Mouse (Mus musculus) thymus, postnatal 0 days (tissue): ENCODE measurements at regions not wholly inside any gene's neighbourhood (a gene's known extent, or its start where the extent isn't known, plus 50 kb on each side); places are given as distances from the start of the nearest gene placed in this dataset.

ENCODE experiments used
- DNase-seq: peaks from one replicate; pipeline ENCODE4 v3.0.0-alpha.2; 2015; ENCODE audit warnings: low spot score

DNA sequence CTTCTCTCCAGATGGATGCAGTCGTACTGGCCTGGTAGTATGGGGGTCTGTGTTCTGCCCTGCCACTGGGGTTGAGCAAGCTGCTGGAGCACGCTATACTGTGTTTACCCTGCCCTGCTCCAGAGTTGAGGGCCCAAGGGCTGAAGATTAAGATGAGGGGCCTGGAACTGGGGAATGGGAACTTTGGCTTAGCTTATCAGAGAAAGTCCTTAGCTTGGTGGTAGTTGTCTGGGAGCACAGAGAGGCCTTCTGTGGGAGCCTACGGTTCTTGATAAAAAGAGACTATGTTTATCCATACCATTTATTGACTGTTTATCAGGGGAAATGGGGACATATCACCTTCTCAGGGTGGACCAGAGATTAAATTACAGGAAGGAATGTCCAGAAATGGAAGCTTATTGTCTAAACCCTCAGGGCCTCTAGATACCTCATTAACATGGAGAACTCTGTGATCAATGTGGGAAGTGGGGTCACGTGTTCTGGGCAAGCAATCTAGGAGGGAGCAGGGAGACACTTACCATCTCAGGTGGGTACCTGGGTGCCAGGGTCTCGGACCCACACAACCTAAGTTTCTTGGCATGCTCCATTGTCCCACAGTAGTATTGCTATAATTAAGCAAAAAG lies 58.7 kb downstream of the Mycn start:
- no peak for DNase-seq

DNA sequence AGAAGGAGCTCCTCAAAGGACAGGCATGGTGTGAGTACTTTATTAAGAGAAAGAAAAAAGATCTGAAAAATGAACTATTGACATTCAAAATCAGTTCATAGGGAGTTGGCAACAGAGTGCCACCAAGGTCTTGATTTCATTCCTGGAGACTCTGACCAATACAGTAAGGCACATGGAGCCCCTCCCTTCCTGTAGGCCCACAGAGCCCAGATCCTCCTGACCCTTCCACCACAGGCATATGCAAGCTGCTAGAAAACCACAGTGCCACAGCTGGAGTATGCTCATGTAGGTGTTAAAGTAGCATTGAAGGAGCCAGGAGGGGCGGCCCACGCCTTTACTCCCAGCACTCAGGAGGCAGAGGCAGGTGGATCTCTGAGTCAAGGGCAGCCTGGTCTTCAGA lies 63.7 kb downstream of the Mycn start:
- DNase-seq: no peak

DNA sequence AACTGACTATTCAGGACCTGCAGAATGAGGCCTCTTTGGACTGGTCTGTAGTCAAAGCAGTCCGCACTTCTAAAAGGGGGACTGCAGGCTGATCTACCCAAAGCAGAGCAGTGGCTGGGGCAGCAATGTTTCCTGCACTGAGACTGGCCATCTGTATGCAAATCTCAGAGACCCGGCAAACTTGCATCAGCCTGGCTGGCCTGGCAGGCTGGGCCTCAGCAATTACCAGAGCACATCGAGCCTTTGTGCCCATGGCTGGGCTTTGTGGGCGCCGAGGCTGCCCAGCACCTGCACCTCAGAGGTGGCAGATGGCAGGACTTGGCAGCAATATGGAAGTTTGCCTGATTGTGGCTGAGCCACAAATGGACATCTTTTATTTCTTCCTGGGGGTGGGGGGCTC lies 64.2 kb downstream of the Mycn start:
- DNase-seq: no peak

DNA sequence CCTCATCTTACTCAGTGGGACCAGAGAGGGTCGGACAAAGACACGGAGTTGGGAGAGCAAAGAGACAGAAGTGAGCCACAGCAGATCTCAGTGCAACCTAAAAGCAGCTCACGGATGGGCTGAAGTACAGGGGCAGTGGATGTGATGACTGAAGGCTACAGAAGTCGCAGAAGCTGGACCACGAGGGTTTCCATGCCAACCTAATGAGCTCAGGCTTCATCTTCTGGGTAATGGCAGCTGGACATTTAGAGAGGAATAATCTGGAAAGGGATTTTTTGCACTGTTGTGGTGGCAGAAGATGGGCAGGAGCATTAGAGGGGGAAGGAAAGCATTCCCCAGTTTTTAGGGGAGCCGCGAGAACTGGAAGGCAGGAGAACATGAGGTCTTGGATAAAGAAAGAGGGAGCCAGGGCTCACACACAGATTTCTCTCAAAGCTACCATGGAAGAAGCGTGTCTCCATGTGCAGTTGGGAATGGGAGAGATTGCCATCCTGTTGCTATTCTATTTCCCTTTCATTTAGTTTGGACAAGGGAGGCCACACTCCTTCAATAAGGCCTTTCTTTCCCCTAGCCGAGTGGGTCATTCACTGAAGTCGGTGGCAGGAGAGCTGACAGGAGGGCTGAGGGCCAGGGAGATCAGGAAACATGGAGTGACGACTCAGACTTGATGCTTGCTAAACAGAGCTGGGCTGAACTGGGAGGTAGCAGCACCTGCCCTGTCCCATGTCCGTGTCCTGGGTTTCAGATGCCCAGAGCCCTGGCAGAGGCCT lies 65.6 kb downstream of the Mycn start:
- no peak for DNase-seq

DNA sequence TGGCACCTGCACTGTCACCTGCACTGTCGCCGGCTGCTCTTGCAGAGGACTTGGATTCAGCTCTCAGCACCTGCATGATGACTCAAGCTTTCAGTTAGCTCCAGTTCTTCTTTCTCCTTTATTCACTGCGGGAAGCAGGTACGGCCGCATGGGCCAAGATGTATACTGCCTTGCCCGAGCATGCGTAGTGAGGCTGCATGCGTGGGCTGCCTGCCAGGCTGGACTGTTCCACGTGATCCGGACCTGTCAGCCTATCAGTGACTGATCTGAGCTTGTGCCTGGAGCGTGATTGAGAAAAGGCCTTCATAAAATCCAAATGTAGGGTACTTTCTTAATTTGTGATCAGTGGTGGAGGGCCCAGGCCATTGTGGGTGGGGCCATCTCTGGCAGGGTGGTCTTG lies 68.2 kb downstream of the Mycn start:
- DNase-seq: no peak

DNA sequence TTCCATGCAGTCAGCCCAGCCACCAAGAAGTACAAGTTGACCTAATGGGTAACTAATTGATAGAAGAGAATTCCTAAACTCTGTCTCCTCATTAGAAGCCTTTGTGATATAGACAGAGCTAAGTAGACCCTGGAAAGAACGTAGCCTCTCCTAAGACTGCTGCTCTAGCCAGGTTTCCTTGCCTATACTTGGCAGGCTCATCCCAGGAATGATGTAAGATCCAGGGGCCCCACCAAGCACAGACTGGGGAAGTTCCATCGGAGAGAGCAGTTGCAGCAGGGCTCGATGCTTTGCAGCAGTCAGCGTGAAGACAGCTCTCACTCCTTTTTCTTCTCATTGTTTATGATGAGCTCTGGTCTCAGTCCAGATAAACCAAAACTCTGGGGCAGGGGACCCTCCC lies 68.7 kb downstream of the Mycn start:
- no peak for DNase-seq

DNA sequence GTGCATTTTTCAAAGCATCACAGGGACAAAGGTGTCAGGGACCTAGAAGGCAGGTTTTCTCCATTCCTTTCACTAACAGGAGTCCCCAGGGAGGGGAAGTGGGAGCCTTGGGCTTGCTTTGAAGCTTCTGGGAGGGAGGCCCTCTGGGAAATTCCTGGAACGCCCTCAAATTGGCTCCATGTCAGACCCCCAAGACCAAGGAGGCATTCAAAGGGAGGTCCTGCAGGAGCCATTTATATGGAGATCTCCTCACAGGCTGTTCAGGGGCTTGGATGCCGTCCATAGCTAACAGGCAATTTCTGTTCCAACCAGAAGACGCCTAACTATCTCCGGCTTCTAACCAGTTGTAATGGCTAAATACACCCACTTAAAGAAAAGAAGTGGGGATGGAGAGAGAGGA lies 70.4 kb downstream of the Mycn start:
- DNase-seq: no peak

DNA sequence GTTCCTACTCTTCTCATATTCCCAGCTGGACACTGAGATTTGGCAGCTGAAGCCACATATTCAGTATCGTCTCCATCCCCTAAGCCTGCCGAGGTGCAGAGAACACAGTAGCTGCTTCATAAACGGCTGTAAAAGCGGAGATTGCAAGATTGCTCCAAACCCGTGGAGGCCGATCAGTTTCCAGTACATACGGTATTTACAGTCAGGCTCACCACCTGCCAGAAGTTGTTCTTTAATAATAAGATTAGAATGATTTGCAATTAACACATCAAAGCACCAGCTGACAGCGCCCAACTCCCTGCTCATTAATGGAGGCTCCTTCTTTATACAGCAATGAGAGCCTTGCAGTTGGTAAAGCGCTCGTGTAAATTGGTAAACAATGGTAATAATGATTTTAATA lies 75.1 kb downstream of the Mycn start:
- DNase-seq: no peak

DNA sequence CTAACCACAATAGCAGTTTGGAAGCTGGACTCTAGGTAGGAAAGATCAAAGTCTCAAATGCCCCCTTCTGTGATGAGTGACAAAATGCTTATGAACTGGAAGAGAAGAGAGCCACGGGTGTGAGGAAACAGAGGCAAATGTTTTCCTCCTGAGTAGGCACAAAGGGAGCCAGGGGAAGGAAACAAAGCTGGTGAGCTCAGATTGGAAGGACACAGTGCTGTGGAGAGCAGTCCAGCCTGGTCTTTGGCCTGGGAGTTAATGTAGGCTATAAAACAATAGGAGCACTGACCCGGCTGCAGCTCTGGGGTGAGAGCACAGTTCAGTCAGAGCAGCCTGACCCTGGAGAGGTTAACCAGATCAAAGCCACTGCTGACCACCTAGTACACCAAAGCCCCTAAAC lies 91.0 kb downstream of the Mycn start:
- DNase-seq: no peak

DNA sequence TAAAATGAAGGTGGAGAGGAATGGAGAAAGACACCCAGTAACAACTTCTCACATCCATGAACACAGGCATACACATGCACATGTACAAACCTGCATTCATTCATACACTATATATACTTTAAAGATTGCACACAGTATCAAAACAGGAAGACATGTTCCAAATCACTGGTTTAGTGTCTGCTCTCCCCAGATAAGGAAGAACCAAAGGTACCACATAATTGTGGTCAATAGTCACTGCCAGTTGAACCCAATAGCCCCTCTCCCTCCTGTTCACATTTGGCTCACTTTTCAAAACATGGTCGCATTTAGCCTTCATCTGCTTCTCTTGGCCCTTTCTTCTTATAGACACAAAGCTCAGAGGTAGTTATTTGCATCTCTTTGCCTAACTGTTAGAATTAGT lies 95.0 kb downstream of the Mycn start:
- DNase-seq: no peak

DNA sequence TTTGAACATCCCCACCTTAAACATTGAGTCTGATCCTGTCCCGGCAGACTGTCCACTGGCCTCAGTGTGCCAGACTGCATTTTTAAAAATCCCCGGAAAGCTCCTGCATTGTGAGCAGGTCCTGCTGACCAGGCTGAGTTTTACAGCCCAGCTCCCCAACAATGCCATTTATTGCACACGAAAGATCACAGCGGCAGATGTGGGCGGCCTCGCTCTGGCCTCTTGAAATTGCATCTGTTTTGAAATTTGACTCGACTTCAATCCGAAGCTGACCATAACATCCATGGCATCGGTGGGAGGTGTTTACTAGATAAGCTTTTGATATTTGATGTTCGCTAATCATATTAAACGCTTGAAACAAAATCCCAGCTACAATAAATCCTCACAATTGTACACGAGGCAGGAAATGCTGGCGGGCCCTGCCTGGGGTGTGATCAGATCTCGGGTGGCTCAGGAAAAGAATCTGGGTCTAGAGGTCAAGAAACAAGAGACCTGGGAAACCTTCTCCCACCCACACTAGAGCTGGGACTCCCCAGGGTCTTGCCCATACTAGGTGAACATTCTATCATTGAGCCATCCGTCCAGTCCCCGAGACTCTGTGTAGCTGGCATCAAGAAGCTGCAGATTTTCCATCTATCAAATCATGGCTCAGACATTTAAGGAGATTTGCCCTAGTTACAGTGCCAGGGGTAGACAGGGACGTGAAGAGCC lies 99.3 kb downstream of the Mycn start:
- DNase-seq: no peak

DNA sequence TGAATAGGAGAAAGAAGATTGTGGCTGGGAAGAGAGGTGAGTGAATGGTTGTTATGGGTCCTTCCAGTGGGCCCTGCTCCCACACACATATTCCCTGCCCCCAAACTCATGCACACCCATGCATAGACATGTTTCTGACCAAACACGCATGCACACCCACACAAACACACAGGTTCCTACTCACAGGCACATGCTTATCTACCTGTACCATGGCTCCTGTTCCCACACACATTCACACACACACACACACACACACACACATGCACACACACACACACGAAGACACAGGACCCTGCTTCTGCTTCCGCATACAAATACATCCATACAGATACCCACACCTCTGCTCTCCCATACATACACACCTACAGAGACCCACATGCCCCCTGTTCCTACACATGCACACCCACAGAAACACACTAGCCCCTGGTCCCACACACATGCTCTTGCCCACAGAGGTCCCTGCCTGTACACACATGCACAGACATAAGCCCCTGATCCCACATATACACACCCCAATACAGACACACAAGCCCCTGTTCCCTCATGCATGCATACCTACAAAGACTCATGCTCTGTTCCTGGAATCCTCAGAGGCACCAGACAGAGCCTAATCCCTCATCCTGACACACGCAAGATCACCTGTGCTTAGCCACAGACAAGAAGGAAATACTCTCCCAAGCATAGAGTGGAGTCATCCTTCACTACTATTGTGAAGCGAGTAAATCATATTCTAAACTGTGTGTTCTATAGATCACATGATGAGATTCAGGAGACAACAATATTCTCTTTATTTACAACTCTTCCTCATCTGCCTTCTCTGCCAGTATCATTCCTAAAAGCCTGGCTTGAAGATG lies 100.1 kb downstream of the Mycn start:
- no peak for DNase-seq

DNA sequence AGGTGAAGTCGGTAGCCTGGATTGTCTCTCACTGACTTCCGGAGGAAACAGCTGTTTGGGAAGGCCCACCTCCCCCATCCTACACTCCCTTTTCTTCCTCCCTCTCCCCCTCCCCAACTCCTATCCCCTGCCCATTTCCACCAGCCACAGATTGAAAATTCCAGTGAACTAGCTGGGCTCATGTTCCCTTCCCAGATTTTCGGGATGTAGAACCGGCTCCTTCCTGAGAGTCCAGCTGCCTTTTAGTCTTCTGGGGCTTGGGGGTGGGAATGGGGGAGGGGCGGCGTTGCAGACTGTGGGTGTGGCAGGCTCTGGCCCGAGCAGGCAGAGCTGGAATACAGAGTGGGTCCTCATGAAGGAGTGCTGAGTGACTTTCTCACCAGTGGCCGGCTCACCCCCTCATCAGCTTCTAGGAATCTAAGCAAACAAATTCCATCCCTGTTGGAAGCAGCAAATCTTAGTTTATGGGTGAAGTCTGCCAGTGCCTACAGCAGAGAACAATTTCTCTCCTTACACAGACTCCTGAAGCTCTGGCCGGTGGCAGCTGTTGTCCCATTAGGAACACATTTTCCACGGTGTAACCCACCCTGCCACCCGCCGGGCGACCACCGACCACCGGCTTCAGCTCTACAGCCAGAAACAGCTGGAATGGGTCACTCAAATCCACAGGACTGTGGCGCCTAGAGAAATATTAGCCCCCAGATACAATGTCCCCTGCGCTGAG lies 100.9 kb downstream of the Mycn start:
- DNase-seq: no peak

DNA sequence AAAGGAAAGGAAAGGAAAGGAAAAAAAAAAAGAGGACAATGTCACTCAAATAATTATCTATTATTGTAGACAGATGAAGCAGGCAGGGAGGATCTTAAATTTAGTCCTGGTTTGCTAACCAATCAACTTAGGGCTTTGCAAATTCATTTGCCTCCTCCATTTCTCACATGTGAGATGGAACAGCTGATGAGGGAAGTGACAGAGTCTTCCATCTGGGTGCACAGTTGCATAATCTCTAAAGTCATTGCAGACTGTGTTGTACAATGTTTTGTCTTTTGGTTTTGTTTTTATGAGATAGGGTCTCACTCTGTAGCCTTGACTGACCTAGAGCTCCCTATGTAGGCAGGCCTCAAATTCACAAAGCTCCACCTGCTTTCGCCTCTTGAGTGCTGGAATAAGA lies 103.9 kb downstream of the Mycn start:
- DNase-seq: no peak

DNA sequence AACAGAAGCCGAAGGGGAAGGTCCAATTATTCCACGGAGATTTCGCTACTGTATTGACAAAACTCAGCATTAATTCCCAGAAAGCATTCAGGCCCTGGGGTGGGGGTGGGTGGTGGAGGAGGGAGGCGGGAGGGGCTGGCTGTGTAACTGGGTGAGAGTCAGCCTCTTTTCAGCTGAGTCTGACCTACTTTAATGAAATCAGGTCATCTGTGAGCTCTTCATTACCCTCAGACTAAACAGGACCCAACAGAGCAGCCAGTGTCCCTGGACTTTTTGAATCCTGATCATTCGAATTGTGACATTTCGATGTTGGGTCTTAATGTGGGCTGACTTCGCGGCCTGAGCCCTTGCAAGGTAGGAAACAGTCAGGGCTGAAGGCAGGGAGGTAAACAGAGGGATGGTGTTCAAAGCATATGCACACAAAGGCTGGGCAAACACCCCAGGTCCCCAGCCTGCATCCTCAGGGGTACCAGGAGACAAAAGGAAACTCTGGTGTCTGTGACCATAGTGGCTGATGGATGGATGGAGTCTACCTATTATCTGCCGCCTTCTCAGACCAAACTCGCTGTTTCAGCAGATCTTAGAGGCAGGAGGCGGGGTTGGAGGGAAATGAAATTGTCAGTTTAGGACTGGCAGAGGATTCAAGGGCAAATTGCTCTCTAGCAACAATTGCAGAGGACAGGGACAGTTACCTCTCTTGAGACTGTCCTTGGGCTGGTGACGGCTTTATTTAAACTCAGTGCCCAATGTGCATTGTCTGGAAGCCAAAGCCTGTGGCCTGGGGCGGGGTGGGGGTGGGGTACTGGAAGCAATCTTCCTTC lies 113.7 kb downstream of the Mycn start:
- no peak for DNase-seq

DNA sequence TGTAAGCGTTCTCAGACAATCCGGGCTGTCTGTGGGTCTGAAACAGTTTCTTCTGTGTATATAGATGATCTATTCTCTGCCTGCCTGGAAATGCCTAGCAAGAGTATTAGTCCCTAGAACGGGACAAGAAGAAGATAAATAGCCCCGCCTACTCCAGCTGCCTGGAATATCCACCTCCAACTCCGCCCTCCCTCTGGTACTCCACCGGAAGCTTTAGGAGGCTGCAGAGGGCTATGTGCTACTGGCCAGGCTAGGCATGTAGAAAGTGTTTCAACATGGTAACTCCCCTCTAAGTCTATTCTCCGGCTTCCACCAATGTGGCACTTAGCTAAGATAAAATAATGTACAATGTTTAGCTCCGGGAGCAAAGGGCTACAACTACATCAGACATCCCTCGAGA lies 114.3 kb downstream of the Mycn start:
- no peak for DNase-seq

DNA sequence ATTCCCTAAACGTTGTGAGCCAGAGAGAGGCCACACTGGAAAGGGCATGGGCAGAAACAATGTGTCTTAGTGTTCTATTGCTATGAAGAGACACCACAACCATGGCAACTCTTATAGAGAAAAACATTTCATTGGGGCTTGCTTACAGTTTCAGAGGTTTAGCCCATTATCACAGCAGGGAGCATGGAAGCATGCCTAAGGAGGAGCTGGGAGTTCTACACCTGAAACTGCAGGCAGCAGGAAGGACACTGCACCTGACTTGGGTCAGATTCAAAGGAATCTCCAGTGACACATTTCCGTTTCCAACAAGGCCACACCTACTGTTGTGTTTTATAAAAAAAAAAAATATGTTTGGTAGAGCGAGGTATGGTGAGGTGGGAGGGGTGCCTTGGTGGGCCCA lies 115.3 kb downstream of the Mycn start:
- DNase-seq: no peak

DNA sequence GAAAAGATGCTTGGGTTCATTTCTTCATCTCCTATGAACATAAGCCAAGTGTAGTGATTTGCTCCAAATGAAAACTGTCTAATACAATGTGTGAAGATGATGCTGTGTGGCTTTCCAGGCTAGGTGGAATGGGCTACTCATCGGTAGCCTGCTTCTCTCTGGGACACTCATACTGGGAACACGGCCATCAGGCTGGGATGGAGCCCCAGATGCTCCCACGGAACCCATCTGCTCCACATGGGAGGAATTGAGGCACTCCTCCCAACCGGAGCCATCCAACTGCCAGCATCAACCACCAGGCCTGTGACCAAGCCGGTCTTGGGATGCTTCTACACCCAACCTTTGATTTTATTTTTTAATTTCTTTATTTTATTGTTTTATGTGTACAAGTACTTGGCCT lies 115.9 kb downstream of the Mycn start:
- no peak for DNase-seq

DNA sequence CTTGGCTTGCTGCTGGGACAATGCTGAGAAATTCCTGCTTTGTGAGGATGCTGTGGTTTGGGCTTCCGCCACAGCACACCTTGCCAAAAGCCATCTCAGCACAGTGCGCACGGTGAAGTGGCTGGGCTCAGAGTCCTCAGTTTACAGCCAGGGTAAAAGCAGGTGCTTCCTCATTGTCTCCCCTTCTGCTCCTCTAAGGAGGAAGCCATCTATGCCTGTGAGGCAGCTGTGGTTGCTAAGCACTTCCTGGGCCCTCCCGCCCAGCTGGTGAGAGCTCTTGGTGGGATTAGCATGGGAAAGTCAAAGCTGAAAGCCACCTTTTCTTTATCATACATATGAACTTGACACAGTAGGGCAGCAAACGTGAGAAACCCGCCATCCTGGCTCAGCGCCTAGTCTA lies 120.2 kb downstream of the Mycn start:
- peak; percentile 46 for DNase-seq

DNA sequence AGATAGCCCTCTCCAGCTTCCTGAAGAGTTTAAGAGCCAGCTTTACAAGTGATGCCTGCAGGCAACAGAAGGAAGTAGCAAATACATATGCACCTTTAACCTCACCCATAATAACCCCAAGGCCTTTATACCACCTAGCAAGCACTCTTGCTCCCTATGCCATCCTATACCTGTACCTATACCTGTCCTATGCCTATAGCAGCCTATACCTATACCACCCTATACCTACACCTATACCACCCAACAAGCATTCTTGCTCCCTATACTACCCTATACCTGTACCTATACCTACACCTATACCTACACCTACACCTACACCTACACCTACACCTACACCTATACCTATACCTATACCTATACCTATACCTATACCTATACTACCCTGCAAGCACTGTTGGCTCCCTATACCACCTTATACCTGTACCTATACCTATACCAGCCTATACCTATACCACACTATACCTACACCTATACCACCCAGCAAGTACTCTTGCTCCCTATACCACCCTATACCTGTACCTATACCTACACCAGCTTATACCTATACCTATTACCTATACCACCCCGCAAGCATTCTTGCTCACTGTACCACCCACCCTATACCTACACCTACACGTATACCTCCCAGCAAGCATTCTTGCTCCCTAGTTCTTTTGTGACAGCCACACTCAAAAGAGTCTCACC lies 120.9 kb downstream of the Mycn start:
- DNase-seq: no peak
